Mouse (Mus musculus) liver, adult 2 months (tissue): ENCODE measurements at regions not wholly inside any gene's neighbourhood (a gene's known extent, or its start where the extent isn't known, plus 50 kb on each side); places are given as distances from the start of the nearest gene placed in this dataset.

Source experiments
- CTCF ChIP-seq: fragments of 200-500 bp; IDR thresholded peaks from 2 replicates; pipeline ENCODE4 v1.5.1; 2011; ENCODE audit warnings: low read depth, low read length, control low read depth
- POLR2A ChIP-seq: fragments of 200-500 bp; IDR thresholded peaks from 2 replicates; pipeline ENCODE4 v1.6.1; 2011; ENCODE audit warnings: low read length, control low read depth; ENCODE audit not compliant: insufficient read depth; ENCODE audit errors: extremely low read depth

GRCm38 (mm10) chr9:32939626-32940025 is 303.6 kb downstream of the Ets1 start:
- TF ChIP-seq CTCF (no peak), POLR2A (no peak)
